Mouse (Mus musculus) bone marrow, adult 2 months (tissue): ENCODE data around the gene Efcab11.

Source experiments
- CTCF ChIP-seq: fragments of 200-500 bp; IDR thresholded peaks from 2 replicates; pipeline ENCODE4 v1.5.1; 2011; ENCODE audit warnings: low read length, control low read depth; ENCODE audit not compliant: control insufficient read depth, insufficient read depth
- POLR2A ChIP-seq: fragments of 200-500 bp; IDR thresholded peaks from 2 replicates; pipeline ENCODE4 v1.6.1; 2011; ENCODE audit warnings: low read depth, mild to moderate bottlenecking, control low read depth, low read length, borderline replicate concordance; ENCODE audit not compliant: control insufficient read depth

DNA sequence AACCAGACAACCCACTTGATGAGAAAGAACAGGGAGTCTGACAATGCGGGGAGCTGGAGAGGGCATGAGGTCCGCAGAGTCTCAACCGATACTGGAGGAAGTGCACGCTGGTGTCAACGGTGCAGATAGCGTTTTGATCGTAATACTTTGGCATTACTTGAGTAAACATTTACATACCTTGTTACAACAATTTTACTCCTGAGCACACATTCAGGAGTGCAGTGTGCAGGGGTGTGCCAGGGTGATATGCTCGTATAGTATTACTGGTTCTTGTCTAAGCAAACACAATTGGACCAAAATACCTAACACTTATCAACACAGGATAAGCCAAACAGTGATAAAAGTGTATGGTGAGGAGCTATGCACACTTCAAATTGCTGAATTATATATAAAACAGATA, 69.0 kb downstream of the Efcab11 start:
- TF ChIP-seq CTCF: no peak
- no peak for TF ChIP-seq POLR2A
